Mouse (Mus musculus) cerebellum, adult 8-10 months (tissue): ENCODE measurements around the gene Zfp979.
"Not testable (repeated sequence)": the region's sequence is repeated elsewhere in the genome, so short reads cannot be mapped to it uniquely, and the experiment has no call there.

Source experiments
- DNase-seq: peaks from one replicate; pipeline ENCODE4 v3.0.0; 2022

Gene Zfp979

GRCm38 (mm10) chr4:147642413-147642812 is at the start of gene Zfp979:
Gene Zfp979, minus strand, starts transcription at chr4:147642513.
- not testable (repeated sequence) for DNase-seq

- DNase-seq = not testable (repeated sequence)
These were observed 12.9 kb upstream of the Zfp979 start for GRCm38 (mm10) chr4:147655245-147655644.

DNA sequence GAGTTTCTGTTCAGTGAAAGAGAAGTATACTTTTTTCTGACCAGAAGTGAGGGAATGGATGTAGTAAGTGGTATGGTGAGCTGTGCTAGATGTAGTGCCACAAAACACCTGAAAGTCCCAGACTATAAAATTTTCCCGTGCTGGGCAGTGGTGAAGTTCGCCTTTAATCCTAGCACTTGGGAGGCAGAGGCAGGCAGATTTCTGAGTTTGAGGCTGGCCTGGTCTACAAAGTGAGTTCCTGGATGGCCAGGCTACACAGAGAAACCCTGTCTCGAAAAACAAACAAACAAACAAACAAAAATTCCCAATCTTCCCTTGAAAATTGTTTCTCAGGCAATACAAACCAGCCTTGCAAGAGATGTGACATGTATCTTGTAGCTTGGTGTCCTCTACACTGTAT is 5.1 kb upstream of the Zfp979 start:
- DNase-seq = not testable (repeated sequence)

- DNase-seq = not testable (repeated sequence)
These were observed 381 bp downstream of the Zfp979 start for GRCm38 (mm10) chr4:147641932-147642331.

- DNase-seq = not testable (repeated sequence)
These were observed 8.5 kb downstream of the Zfp979 start for GRCm38 (mm10) chr4:147633818-147634262.

- DNase-seq = not testable (repeated sequence)
These were observed 35.8 kb downstream of the Zfp979 start for GRCm38 (mm10) chr4:147606511-147606910.

- DNase-seq = no peak
These were observed 36.8 kb downstream of the Zfp979 start for GRCm38 (mm10) chr4:147605521-147605920.

- DNase-seq = no peak
These were observed 38.5 kb downstream of the Zfp979 start for GRCm38 (mm10) chr4:147603806-147604205.

GRCm38 (mm10) chr4:147601881-147602280 is 40.4 kb downstream of the Zfp979 start:
- DNase-seq = no peak

DNA sequence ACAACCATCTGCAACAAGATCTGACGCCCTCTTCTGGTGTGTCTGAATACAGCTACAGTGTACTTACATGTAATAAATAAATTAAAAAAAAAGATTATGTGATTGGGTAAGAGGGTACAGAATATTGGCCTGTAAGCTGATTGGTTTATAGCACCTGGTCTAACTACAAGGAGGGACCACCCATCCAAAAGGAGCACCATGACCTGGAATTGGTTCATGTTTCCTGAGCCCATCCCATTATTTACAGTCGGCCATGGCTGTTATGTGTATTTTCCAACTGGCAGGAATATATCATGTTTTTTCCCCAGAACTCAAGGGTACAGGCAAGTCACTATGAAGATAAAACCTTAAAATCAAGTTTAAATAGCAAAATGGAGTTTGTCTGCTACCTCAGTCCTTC is 43.5 kb downstream of the Zfp979 start:
- no peak for DNase-seq

- no peak for DNase-seq
These were observed 44.6 kb downstream of the Zfp979 start for GRCm38 (mm10) chr4:147597685-147598084.

GRCm38 (mm10) chr4:147594630-147595029 is 47.7 kb downstream of the Zfp979 start:
- not testable (repeated sequence) for DNase-seq

- DNase-seq = no peak
These were observed 55.5 kb downstream of the Zfp979 start for GRCm38 (mm10) chr4:147586511-147587473.

DNA sequence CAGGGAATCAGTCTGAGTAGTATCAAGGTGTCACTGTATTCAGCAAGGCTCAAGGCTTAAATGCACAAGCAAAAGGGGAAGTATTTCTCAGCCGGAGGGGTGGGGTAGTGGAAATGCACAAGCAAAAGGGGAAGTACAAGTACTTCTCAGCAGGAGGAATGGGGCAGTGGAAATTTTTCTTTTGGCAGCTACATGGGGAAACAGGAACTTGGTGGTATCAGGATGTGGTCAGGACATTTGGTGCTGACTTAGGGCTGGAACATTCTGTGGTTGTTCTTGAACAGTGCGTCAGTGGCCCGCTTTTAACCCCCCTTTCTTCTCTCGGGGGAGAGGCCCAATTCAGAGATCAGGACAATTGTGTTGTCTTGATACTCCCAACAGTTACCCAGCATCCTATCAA is 62.9 kb downstream of the Zfp979 start:
- not testable (repeated sequence) for DNase-seq

DNA sequence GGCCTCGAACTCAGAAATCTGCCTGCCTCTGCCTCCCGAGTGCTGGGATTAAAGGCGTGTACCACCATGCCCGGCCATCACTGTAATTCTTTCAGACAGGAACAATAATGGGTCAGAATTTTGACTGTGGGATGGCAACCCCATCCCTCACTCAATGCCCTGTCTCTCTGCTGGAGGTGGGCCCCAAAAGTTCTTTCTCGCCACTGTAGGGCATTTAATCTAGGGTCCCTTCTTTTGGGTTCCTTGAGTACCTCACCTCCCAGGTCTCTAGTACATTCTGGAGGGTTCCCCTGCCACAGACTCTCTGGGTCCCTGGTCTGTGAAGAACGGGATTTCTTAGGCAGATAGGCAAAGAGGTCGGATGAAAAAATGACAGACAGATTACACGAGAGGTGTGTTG is 71.2 kb downstream of the Zfp979 start:
- DNase-seq = not testable (repeated sequence)

GRCm38 (mm10) chr4:147565426-147566220 is 76.7 kb downstream of the Zfp979 start:
- no peak for DNase-seq
